ENCODE assay signal across 8 mouse cellular contexts in genomic region chr9:114933037-114933722, GRCm38 (mm10). TPM values are rescaled to one million over a fixed set of nuclear protein-coding genes. Genes with fewer than 3 reads are reported as not detected.
DNase-seq lines count a peak whose midpoint lies in the region; ATAC-seq and TF ChIP-seq lines count a peak whose summit lies in the region.

No protein-coding gene starts in this region.

- no peaks in the 10 kb centered on the region for H3K9me3 ChIP-seq in heart, embryonic 12.5 days (replicated peaks)
- no peaks in the 10 kb centered on the region for H3K9me3 ChIP-seq in embryonic facial prominence, embryonic 10.5 days
- H3K9me3 ChIP-seq in intestine, postnatal 0 days (ENCODE audit: control insufficient read depth) = no peaks in the 10 kb centered on the region
- H3K9me3 ChIP-seq in neural tube, embryonic 11.5 days (ENCODE audit: control insufficient read depth, low read length) = no peaks in the 10 kb centered on the region

- no peak for DNase-seq in heart, adult 11 months
- DNase-seq in embryonic facial prominence, embryonic 10.5 days (ENCODE audit: low spot score) = no peak
- peak; percentile 31 for DNase-seq in neural tube, embryonic 11.5 days (ENCODE audit: low spot score)
- no peak for DNase-seq in adrenal gland, adult 2 months
- no peak for DNase-seq in ovary, postnatal 14 days (ENCODE audit: low spot score)

- H3K9ac ChIP-seq in heart, embryonic 12.5 days = peak overlapping the region; percentile 79
- peak overlapping the region; percentile 71 for H3K9ac ChIP-seq in intestine, postnatal 0 days (ENCODE audit: low read depth, low read length)
- H3K9ac ChIP-seq in neural tube, embryonic 11.5 days (ENCODE audit: low read length) = peak overlapping the region; percentile 70

- no peak for TF ChIP-seq CTCF in C2C12 (IDR thresholded peaks at IDR 0.05; ENCODE audit: control insufficient read depth, insufficient read depth, insufficient read length)
- TF ChIP-seq CTCF in intestine, postnatal 0 days (IDR thresholded peaks at IDR 0.05; ENCODE audit: low read depth) = no peak

- H3K27ac ChIP-seq in heart, embryonic 12.5 days (ENCODE audit: poor library complexity, severe bottlenecking) = peak overlapping the region; percentile 78
- H3K27ac ChIP-seq in embryonic facial prominence, embryonic 10.5 days (replicated peaks) = peak overlapping the region; percentile 81
- H3K27ac ChIP-seq in intestine, postnatal 0 days (ENCODE audit: low read depth, low read length) = peak overlapping the region; percentile 87
- H3K27ac ChIP-seq in neural tube, embryonic 11.5 days (ENCODE audit: low read depth, low read length) = peak overlapping the region; percentile 34

- H3ac ChIP-seq in C2C12 (ENCODE audit: control insufficient read depth, insufficient read length, low read depth) = peak overlapping the region; percentile 78

- H3K4me2 ChIP-seq in heart, embryonic 12.5 days = peak overlapping the region; percentile 98
- H3K4me2 ChIP-seq in intestine, postnatal 0 days (replicated peaks; ENCODE audit: low read depth) = peak overlapping the region; percentile 73
- peak overlapping the region; percentile 96 for H3K4me2 ChIP-seq in neural tube, embryonic 11.5 days (ENCODE audit: low read depth)

- H3K79me3 ChIP-seq in C2C12 (ENCODE audit: low read depth) = no peaks in the 10 kb centered on the region

- H3K27me3 ChIP-seq in heart, embryonic 12.5 days (replicated peaks) = no peaks in the 10 kb centered on the region
- H3K27me3 ChIP-seq in C2C12 (ENCODE audit: control insufficient read depth, insufficient read depth, insufficient read length) = no peaks in the 10 kb centered on the region
- H3K27me3 ChIP-seq in embryonic facial prominence, embryonic 10.5 days (replicated peaks; ENCODE audit: low read depth, poor library complexity, severe bottlenecking) = 0 out of 2 replicates have a peak, but pooled peaks cover 7% of the 10 kb centered on the region
- no peaks in the 10 kb centered on the region for H3K27me3 ChIP-seq in intestine, postnatal 0 days (replicated peaks; ENCODE audit: control insufficient read depth, insufficient read depth, low read length)
- H3K27me3 ChIP-seq in neural tube, embryonic 11.5 days (ENCODE audit: control insufficient read depth, insufficient read depth, low read length) = no peaks in the 10 kb centered on the region

- peak overlapping the region; percentile 86 for H3K4me3 ChIP-seq in heart, embryonic 12.5 days
- peak overlapping the region; percentile 45 for H3K4me3 ChIP-seq in C2C12 (ENCODE audit: insufficient read depth, poor library complexity, severe bottlenecking)
- peak overlapping the region; percentile 77 for H3K4me3 ChIP-seq in embryonic facial prominence, embryonic 10.5 days
- peak overlapping the region; percentile 78 for H3K4me3 ChIP-seq in intestine, postnatal 0 days (ENCODE audit: low read depth, low read length)
- peak overlapping the region; percentile 73 for H3K4me3 ChIP-seq in neural tube, embryonic 11.5 days (ENCODE audit: low read depth, low read length)

- under 1% methylated on average over 50 of the region's 50 CpGs for WGBS in heart, embryonic 12.5 days
- under 1% methylated on average over 50 of the region's 50 CpGs for WGBS in embryonic facial prominence, embryonic 10.5 days
- under 1% methylated on average over 46 of the region's 50 CpGs for WGBS in intestine, postnatal 0 days
- WGBS in neural tube, embryonic 11.5 days = under 1% methylated on average over 46 of the region's 50 CpGs

- peak; percentile 29 for ATAC-seq in heart, embryonic 12.5 days (ENCODE audit: insufficient number of reproducible peaks, low FRiP score)
- peak; percentile 58 for ATAC-seq in intestine, postnatal 0 days
- peak; percentile 49 for ATAC-seq in neural tube, embryonic 11.5 days (ENCODE audit: insufficient read depth, low FRiP score, low TSS enrichment)

- no peaks in the 10 kb centered on the region for H3K36me3 ChIP-seq in heart, embryonic 12.5 days
- H3K36me3 ChIP-seq in C2C12 (ENCODE audit: control insufficient read depth, insufficient read depth) = no peaks in the 10 kb centered on the region
- H3K36me3 ChIP-seq in embryonic facial prominence, embryonic 10.5 days (replicated peaks) = no peaks in the 10 kb centered on the region
- no peaks in the 10 kb centered on the region for H3K36me3 ChIP-seq in intestine, postnatal 0 days (ENCODE audit: control insufficient read depth, insufficient read depth)
- H3K36me3 ChIP-seq in neural tube, embryonic 11.5 days (ENCODE audit: control insufficient read depth, insufficient read depth, low read length) = no peaks in the 10 kb centered on the region; the same call in 1 of the 2 replicates

- peaks cover 11% of the 10 kb centered on the region for H3K4me1 ChIP-seq in heart, embryonic 12.5 days (replicated peaks)
- peaks cover 30% of the 10 kb centered on the region for H3K4me1 ChIP-seq in embryonic facial prominence, embryonic 10.5 days
- H3K4me1 ChIP-seq in intestine, postnatal 0 days (replicated peaks; ENCODE audit: control insufficient read depth, insufficient read depth, low read length) = no peaks in the 10 kb centered on the region
- peaks cover 8% of the 10 kb centered on the region; the same call in 1 of the 2 replicates for H3K4me1 ChIP-seq in neural tube, embryonic 11.5 days (ENCODE audit: control insufficient read depth, insufficient read depth, low read length)

- no peaks in the 10 kb centered on the region for H3K79me2 ChIP-seq in C2C12 (ENCODE audit: control insufficient read depth, insufficient read depth)

TF ChIP-seq in C2C12, 6 proteins besides CTCF, POLR2A, EP300 and RAD21:
- no peak for TF ChIP-seq CEBPB (IDR thresholded peaks at IDR 0.05; ENCODE audit: low read depth)
TF ChIP-seq in C2C12: peak in this region for 0.

RNA-seq across cellular contexts. Expression of gene Gpd1l, which starts 0.6 kb away (rescaled TPM):
- polyA plus RNA-seq in heart, embryonic 12.5 days (2016; fragmentation: Nextera tagmentation; extraction: Ambion mirVana) = 15.5 and 19.3 TPM in 2 replicates
- polyA plus RNA-seq in C2C12 (2012; fragmentation: generic; extraction: Trizol) = 10.8 TPM
- polyA plus RNA-seq in embryonic facial prominence, embryonic 10.5 days (2016; fragmentation: Nextera tagmentation; extraction: Ambion mirVana) = 14.8 and 15.2 TPM in 2 replicates
- polyA plus RNA-seq in intestine, postnatal 0 days (2015; fragmentation: Nextera tagmentation; extraction: Ambion mirVana) = 31.4 and 32.9 TPM in 2 replicates
- polyA plus RNA-seq in neural tube, embryonic 11.5 days (2014; fragmentation: Nextera tagmentation; extraction: Ambion mirVana) = 11.5 and 12.0 TPM in 2 replicates
- 10 to 100 TPM; 30.9 to 33.1 TPM for total RNA-seq in adrenal gland, adult 2 months (2021)
- polyA plus RNA-seq in adrenal gland, adult 2 months (2012; rRNA removed) = 10.8 and 12.4 TPM in 2 replicates

RNA-seq across cellular contexts. Expression of gene Osbpl10, which starts 45.2 kb away (rescaled TPM):
- 2.6 TPM in 2 replicates for polyA plus RNA-seq in heart, embryonic 12.5 days (2016; fragmentation: Nextera tagmentation; extraction: Ambion mirVana)
- 4.2 TPM for polyA plus RNA-seq in C2C12 (2012; fragmentation: generic; extraction: Trizol)
- polyA plus RNA-seq in embryonic facial prominence, embryonic 10.5 days (2016; fragmentation: Nextera tagmentation; extraction: Ambion mirVana) = 1.1 and 1.3 TPM in 2 replicates
- 3.8 and 4.3 TPM in 2 replicates for polyA plus RNA-seq in intestine, postnatal 0 days (2015; fragmentation: Nextera tagmentation; extraction: Ambion mirVana)
- 1.4 and 1.6 TPM in 2 replicates for polyA plus RNA-seq in neural tube, embryonic 11.5 days (2014; fragmentation: Nextera tagmentation; extraction: Ambion mirVana)
- total RNA-seq in adrenal gland, adult 2 months (2021) = 1 to 10 TPM; 4.4 to 6.2 TPM
- 2.6 and 3.3 TPM in 2 replicates for polyA plus RNA-seq in adrenal gland, adult 2 months (2012; rRNA removed)

RNA-seq across cellular contexts. Expression of gene Rps27rt, which starts 49.4 kb away (rescaled TPM):
- 259 and 289 TPM in 2 replicates for polyA plus RNA-seq in heart, embryonic 12.5 days (2016; fragmentation: Nextera tagmentation; extraction: Ambion mirVana)
- 43.5 TPM for polyA plus RNA-seq in C2C12 (2012; fragmentation: generic; extraction: Trizol)
- polyA plus RNA-seq in embryonic facial prominence, embryonic 10.5 days (2016; fragmentation: Nextera tagmentation; extraction: Ambion mirVana) = 232 and 250 TPM in 2 replicates
- polyA plus RNA-seq in intestine, postnatal 0 days (2015; fragmentation: Nextera tagmentation; extraction: Ambion mirVana) = 456 and 498 TPM in 2 replicates
- 307 and 376 TPM in 2 replicates for polyA plus RNA-seq in neural tube, embryonic 11.5 days (2014; fragmentation: Nextera tagmentation; extraction: Ambion mirVana)
- total RNA-seq in adrenal gland, adult 2 months (2021) = 10 to 100 TPM; 29.7 to 63.5 TPM
- polyA plus RNA-seq in adrenal gland, adult 2 months (2012; rRNA removed) = 2.0 and 2.8 TPM in 2 replicates

Comparison
In these comparisons a context has a peak if more than half of its experiments do, and no peak if none do; other contexts are left out.
1. H3K27ac ChIP-seq: peak in every context shown above with its lines; median percentile 87 in intestine, postnatal 0 days; 81 in embryonic facial prominence, embryonic 10.5 days; 78 in heart, embryonic 12.5 days; 34 in neural tube, embryonic 11.5 days.
2. RNA of gene Rps27rt, which starts 49.4 kb away (polyA plus RNA-seq): 456 to 498 TPM in intestine, postnatal 0 days, 307 to 376 TPM in neural tube, embryonic 11.5 days, 259 to 289 TPM in heart, embryonic 12.5 days, 232 to 250 TPM in embryonic facial prominence, embryonic 10.5 days and 43.5 TPM in C2C12 (single experiment); 2.0 to 2.8 TPM in adrenal gland, adult 2 months; every median in the first group is over 10 times any median in the second.
3. Peak in every context shown above with its lines, with median percentiles within 50 percentile points of each other: ATAC-seq, H3K4me2 ChIP-seq, H3K4me3 ChIP-seq and H3K9ac ChIP-seq.